Mouse (Mus musculus) erythroblast, embryonic 14.5 days (primary cell): ENCODE measurements around the gene Prkcb.

Experiments
- GATA1 ChIP-seq: IDR thresholded peaks from 2 replicates; pipeline ENCODE4 v1.6.1; 2012; ENCODE audit warnings: low read length, inconsistent platforms, mixed read lengths
- TAL1 ChIP-seq: IDR thresholded peaks from 3 replicates; pipeline ENCODE4 v1.6.1; 2012; ENCODE audit warnings: low read length, inconsistent platforms, mixed read lengths

- TF ChIP-seq GATA1 (no peak), TAL1 (no peak)
Measured at GRCm38 (mm10) chr7:122577571-122577970, 289.0 kb downstream of the Prkcb start.
